Mouse (Mus musculus) myocyte (in vitro differentiated cells): Measurements from ENCODE around the gene Gm4981. TPM values are rescaled to one million over a fixed set of nuclear protein-coding genes. Genes with fewer than 3 reads are reported as not detected.
A peak's percentile ranks its signal among the peaks of the same experiment; 100 is the strongest.
"Not testable (repeated sequence)": the region's sequence is repeated elsewhere in the genome, so short reads cannot be mapped to it uniquely, and the experiment has no call there.

Experiments
- H3K27me3 ChIP-seq: one replicate; pipeline ENCODE4 v1.6.1; 2011; ENCODE audit not compliant: control insufficient read depth, insufficient read depth, insufficient read length
- H3K36me3 ChIP-seq: one replicate; pipeline ENCODE4 v1.6.1; 2011; ENCODE audit not compliant: control insufficient read depth, insufficient read depth
- H3K4me2 ChIP-seq: one replicate; pipeline ENCODE4 v1.6.1; 2011; ENCODE audit warnings: low read depth, control low read depth
- H3K4me3 ChIP-seq: one replicate; pipeline ENCODE4 v1.5.1; 2011; ENCODE audit warnings: mild to moderate bottlenecking, control low read depth, moderate library complexity
- H3K79me2 ChIP-seq: one replicate; pipeline ENCODE4 v1.6.1; 2011; ENCODE audit not compliant: control insufficient read depth, insufficient read depth
- H3ac ChIP-seq: one replicate; pipeline ENCODE4 v1.6.1; 2011; ENCODE audit not compliant: control insufficient read depth, insufficient read length
- MYOG ChIP-seq, 3 experiments: IDR thresholded peaks; one replicate each; pipeline ENCODE4 v1.6.1; 2011; ENCODE audit warnings: control low read depth in 2 of 3, low read depth in 2 of 3, mild to moderate bottlenecking in 2 of 3; ENCODE audit not compliant: insufficient read length in 2 of 3, control insufficient read depth in 1 of 3, insufficient read depth in 1 of 3
- polyA plus RNA-seq: library from polyadenylated mRNA; unstranded; fragments of >200 nt; fragmentation: generic; extraction: Trizol; gene quantifications from one replicate; pipeline ENCODE4 v1.2.1, GENCODE M21; 2012; ENCODE audit warnings: missing spikeins

Gene Gm4981
- polyA plus RNA-seq, 1 experiment = not detected

DNA sequence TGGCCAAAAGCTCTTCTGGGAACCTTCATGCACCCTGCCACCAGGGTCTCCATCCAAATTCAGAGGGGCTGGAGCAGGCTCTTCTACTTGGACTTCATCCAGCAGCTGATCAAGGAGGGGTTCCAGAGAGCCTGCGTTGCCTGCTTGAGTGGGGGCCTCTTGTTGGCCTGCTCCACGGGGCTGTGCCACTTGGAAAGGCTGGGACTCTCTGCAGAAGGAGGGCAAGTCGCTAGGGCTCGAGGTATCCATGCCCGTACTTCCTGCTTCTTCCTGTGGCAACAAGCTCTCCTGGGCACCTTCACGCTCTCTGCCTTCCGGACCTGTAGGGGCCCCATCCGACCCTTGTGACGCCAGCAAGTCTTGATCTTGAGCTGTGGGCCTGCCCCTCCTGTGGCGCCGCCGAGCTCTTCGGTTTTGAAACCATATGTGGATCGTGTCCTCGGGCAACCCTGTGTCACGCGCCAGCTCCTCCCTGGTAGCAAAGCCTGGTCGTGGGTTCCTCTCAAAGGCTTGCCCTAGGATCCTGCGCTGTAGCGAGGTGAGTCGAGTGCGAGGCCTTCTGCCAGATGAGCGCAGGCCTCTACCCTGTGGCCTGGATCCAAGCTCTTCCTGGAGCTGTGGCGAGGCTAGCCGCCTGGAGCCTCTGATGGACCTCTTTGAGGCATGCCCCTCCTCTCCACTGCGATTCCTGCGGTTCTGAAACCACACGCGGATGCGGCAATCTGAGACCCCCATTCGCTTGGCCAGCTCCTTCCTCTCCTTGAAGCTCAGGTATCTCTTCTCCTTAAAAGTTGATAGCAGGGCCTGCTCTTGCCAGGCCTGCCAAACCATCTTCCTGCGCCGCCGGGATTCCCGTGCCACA lies 4.5 kb downstream of the Gm4981 start:
- H3ac ChIP-seq, H3K27me3 ChIP-seq, H3K36me3 ChIP-seq, H3K4me3 ChIP-seq, H3K4me2 ChIP-seq, H3K79me2 ChIP-seq: not testable (repeated sequence)
- peak in 1 of 3 experiments; percentile 4 for TF ChIP-seq MYOG (IDR thresholded peaks at IDR 0.05; ENCODE audit: control insufficient read depth in 1 of 3, insufficient read depth in 1 of 3, insufficient read length in 2 of 3, low read depth in 2 of 3)

GRCm38 (mm10) chr10:58231088-58231487 lies 5.4 kb downstream of the Gm4981 start:
- not testable (repeated sequence) for H3K4me3 ChIP-seq, H3K4me2 ChIP-seq, H3ac ChIP-seq, H3K36me3 ChIP-seq, H3K27me3 ChIP-seq, H3K79me2 ChIP-seq

DNA sequence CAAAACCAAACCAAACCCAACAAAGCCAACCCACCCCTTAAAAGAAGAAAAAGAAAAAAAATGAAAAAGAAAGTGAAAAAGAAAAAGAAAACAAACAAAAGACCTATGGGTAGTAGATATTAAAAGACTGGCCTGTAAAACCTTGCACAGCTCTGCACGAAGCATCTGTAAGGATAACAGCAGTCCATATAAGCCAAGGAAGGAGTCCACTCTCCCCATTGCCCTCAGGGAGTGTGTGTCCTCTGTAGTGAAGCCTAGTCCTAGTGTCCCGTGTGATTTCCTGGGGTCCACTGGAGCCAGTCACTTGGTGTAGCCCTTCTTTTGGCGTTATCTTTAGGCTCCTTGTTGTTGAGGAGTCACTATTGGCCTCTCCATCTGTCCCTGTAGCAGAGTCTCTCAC lies 6.5 kb downstream of the Gm4981 start:
- not testable (repeated sequence) for H3K4me3 ChIP-seq, H3K79me2 ChIP-seq, H3ac ChIP-seq, H3K36me3 ChIP-seq, H3K4me2 ChIP-seq, H3K27me3 ChIP-seq

DNA sequence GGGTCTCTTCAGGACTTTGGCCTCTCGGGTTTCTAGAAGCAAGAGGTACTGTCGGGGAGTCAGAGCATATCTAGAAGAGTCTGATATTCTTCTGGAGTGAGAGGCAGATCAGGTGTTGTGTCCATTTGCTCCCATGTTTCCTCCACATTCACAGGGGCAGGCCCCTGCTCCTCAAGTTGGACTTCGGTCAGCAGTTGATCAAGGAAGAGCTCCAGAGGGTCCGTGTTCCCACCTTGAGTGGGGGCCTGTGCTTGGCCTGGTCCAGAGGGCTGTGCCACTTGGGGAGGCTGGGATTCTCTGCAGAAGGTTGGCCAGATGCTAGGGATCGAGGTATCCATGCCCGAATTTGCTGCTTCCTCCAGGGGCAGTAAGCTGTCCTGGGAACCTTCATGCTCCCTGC lies 8.7 kb downstream of the Gm4981 start:
- not testable (repeated sequence) for H3K79me2 ChIP-seq, H3K36me3 ChIP-seq, H3K4me2 ChIP-seq, H3K4me3 ChIP-seq, H3ac ChIP-seq, H3K27me3 ChIP-seq

DNA sequence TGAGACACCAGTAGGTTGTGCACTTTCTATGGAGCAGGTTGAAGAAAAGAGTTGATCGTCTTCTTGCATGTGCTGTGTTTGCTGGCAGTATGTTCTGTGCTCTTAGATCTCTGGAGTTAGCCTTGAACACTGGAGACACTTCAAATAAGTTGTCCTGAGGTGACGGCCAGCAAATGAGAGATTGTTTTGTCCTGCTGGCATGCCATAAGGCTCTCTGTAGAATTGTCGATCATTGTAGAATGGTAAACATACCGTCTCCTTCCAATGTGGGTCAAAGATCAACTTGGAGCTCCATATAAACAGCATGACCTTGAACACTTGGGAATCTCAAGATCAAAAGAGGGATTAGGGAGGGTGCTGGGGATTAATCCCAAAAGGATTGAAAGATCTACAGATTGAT lies 10.1 kb downstream of the Gm4981 start:
- not testable (repeated sequence) for H3ac ChIP-seq, H3K79me2 ChIP-seq, H3K27me3 ChIP-seq, H3K4me2 ChIP-seq, H3K4me3 ChIP-seq, H3K36me3 ChIP-seq

GRCm38 (mm10) chr10:58224827-58225785 lies 11.4 kb downstream of the Gm4981 start, which contains the start of gene AW822073:
Gene AW822073, minus strand, starts transcription at chr10:58224930.
- H3K4me2 ChIP-seq = not testable (repeated sequence)

DNA sequence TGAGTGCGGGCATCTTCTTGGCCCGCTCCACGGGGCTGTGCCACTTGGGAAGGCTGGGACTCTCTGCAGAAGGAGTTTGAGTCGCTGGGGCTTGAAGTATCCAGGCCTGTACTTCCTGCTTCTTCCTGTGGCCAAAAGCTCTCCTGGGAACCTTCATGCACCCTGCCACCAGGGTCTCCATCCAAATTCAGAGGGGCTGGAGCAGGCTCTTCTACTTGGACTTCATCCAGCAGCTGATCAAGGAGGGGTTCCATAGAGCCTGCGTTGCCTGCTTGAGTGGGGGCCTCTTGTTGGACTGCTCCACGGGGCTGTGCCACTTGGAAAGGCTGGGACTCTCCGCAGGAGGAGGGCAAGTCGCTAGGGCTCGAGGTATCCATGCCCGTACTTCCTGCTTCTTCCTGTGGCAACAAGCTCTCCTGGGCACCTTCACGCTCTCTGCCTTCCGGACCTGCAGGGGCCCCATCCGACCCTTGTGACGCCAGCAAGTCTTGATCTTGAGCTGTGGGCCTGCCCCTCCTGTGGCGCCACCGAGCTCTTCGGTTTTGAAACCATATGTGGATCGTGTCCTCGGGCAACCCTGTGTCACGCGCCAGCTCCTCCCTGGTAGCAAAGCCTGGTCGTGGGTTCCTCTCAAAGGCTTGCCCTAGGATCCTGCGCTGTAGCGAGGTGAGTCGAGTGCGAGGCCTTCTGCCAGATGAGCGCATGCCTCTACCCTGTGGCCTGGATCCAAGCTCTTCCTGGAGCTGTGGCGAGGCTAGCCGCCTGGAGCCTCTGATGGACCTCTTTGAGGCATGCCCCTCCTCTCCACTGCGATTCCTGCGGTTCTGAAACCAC lies 12.3 kb downstream of the Gm4981 start:
- H3K27me3 ChIP-seq, H3ac ChIP-seq, H3K4me3 ChIP-seq, H3K4me2 ChIP-seq, H3K79me2 ChIP-seq, H3K36me3 ChIP-seq: not testable (repeated sequence)

More at GRCm38 (mm10) chr10:58224827-58225785, 11.4 kb downstream of the Gm4981 start, which contains the start of gene AW822073:
- H3K36me3 ChIP-seq, H3K27me3 ChIP-seq, H3K79me2 ChIP-seq, H3ac ChIP-seq, H3K4me3 ChIP-seq: not testable (repeated sequence)

DNA sequence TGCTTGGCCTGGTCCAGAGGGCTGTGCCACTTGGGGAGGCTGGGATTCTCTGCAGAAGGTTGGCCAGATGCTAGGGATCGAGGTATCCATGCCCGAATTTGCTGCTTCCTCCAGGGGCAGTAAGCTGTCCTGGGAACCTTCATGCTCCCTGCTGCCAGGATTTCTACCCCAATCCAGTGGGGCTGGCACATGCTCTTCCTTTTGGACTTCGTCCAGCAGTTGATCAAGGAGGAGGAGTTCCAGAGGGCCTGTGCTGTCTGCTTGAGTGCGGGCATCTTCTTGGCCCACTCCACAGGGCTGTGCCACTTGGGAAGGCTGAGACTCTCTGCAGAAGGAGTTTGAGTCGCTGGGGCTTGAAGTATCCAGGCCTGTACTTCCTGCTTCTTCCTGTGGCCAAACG lies 13.3 kb downstream of the Gm4981 start:
- not testable (repeated sequence) for H3K4me3 ChIP-seq, H3K27me3 ChIP-seq, H3K4me2 ChIP-seq, H3ac ChIP-seq, H3K36me3 ChIP-seq, H3K79me2 ChIP-seq

DNA sequence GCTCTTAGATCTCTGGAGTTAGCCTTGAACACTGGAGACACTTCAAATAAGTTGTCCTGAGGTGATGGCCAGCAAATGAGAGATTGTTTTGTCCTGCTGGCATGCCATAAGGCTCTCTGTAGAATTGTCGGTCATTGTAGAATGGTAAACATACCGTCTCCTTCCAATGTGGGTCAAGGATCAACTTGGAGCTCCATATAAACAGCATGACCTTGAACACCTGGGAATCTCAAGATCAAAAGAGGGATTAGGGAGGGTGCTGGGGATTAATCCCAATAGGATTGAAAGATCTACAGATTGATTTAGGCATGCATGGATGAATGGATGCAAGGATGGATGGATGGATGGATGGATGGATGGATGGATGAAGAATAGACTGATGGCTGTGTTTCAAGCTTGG lies 14.9 kb downstream of the Gm4981 start:
- H3K4me3 ChIP-seq, H3ac ChIP-seq, H3K27me3 ChIP-seq, H3K79me2 ChIP-seq, H3K36me3 ChIP-seq, H3K4me2 ChIP-seq: not testable (repeated sequence)
